Mouse (Mus musculus) embryonic facial prominence, embryonic 12.5 days (tissue): ENCODE measurements around the gene Avpi1. TPM values are rescaled to one million over a fixed set of nuclear protein-coding genes. Genes with fewer than 3 reads are reported as not detected.
"Not testable (repeated sequence)": the region's sequence is repeated elsewhere in the genome, so short reads cannot be mapped to it uniquely, and the experiment has no call there.

Source experiments
- ATAC-seq: fragments of 200-750 bp; cut with Nextera tagmentation; 2 replicates; pipeline ENCODE4 v1.8.0; 2017; ENCODE audit not compliant: insufficient number of reproducible peaks, insufficient read depth, low FRiP score, low TSS enrichment
- H3K27ac ChIP-seq: fragments of 300-500 bp; sonication (generic); 2 replicates; pipeline ENCODE4 v1.5.1; 2016; ENCODE audit warnings: mild to moderate bottlenecking
- H3K27me3 ChIP-seq: fragments of 300-500 bp; sonication (generic); 2 replicates; pipeline ENCODE4 v1.6.1; 2016; ENCODE audit warnings: mild to moderate bottlenecking, moderate library complexity
- H3K36me3 ChIP-seq: fragments of 300-500 bp; sonication (generic); 2 replicates; pipeline ENCODE4 v1.6.1; 2016; ENCODE audit warnings: mild to moderate bottlenecking
- H3K4me1 ChIP-seq: fragments of 300-500 bp; sonication (generic); 2 replicates; pipeline ENCODE4 v1.6.1; 2016
- H3K4me2 ChIP-seq: fragments of 300-500 bp; sonication (generic); replicated peaks from 2 replicates; pipeline ENCODE4 v1.6.1; 2016; ENCODE audit warnings: mild to moderate bottlenecking, moderate library complexity
- H3K4me3 ChIP-seq: fragments of 300-500 bp; sonication (generic); 2 replicates; pipeline ENCODE4 v1.5.1; 2016; ENCODE audit warnings: mild to moderate bottlenecking
- H3K9ac ChIP-seq: fragments of 300-500 bp; sonication (generic); 2 replicates; pipeline ENCODE4 v1.6.1; 2016; ENCODE audit warnings: mild to moderate bottlenecking, moderate library complexity
- H3K9me3 ChIP-seq: fragments of 300-500 bp; sonication (generic); 2 replicates; pipeline ENCODE4 v1.6.1; 2016; ENCODE audit warnings: mild to moderate bottlenecking, moderate library complexity
- WGBS: fragments of 180-500 bp; shearing (Covaris S2); methylation state at CpG from one replicate; pipeline ENCODE4 v1.1.7; 2016; 5-methylcytosine and 5-hydroxymethylcytosine counted together
- polyA plus RNA-seq: library from polyadenylated mRNA; unstranded; fragments of >200 nt; fragmentation: Nextera tagmentation; extraction: Ambion mirVana; gene quantifications from 2 replicates; pipeline ENCODE4 v1.2.1, GENCODE M21; 2016

The Avpi1 gene
- polyA plus RNA-seq, 1 experiment from 2014 or later: 26.1 TPM

- H3K27ac ChIP-seq: peak overlapping the region; percentile 92
- no peak for ATAC-seq
- H3K4me3 ChIP-seq: peak overlapping the region; percentile 95
- no peaks in the 10 kb centered on the region for H3K9me3 ChIP-seq
- peaks cover 6% of the 10 kb centered on the region; the same call in 1 of the 2 replicates for H3K36me3 ChIP-seq
- peak overlapping the region; percentile 76 for H3K4me2 ChIP-seq
- no peak overlapping the region for H3K9ac ChIP-seq
- H3K27me3 ChIP-seq: no peaks in the 10 kb centered on the region
- H3K4me1 ChIP-seq: peaks cover 16% of the 10 kb centered on the region
- WGBS: 19% methylated on average over 14 of the region's 14 CpGs
Observed at GRCm38 (mm10) chr19:42089103-42089747, 39.6 kb downstream of the Avpi1 start.

- H3K4me2 ChIP-seq: peak within 1 kb of the TSS; percentile 88
- H3K36me3 ChIP-seq: no peaks in the 10 kb centered on the region
- H3K9ac ChIP-seq: peak within 1 kb of the TSS; percentile 70
- peak within 1 kb of the TSS; percentile 69 for H3K4me3 ChIP-seq
- peaks cover 7% of the 10 kb centered on the region for H3K4me1 ChIP-seq
- no peaks in the 10 kb centered on the region for H3K27me3 ChIP-seq
- WGBS: under 1% methylated on average over 21 of the region's 21 CpGs
- no peak within 1 kb of the TSS for H3K27ac ChIP-seq
- peak; percentile 80 for ATAC-seq
- H3K9me3 ChIP-seq: no peaks in the 10 kb centered on the region
Observed at GRCm38 (mm10) chr19:42086166-42086565, 42.7 kb downstream of the Avpi1 start, which contains the start of gene Morn4. Gene Morn4 (minus strand): TSS chr19:42086357.

GRCm38 (mm10) chr19:42085690-42086089, 43.2 kb downstream of the Avpi1 start:
- H3K27me3 ChIP-seq: no peaks in the 10 kb centered on the region
- H3K4me2 ChIP-seq: peak overlapping the region; percentile 88
- peak overlapping the region; percentile 69 for H3K4me3 ChIP-seq
- H3K9me3 ChIP-seq: no peaks in the 10 kb centered on the region
- peak overlapping the region; percentile 70 for H3K9ac ChIP-seq
- ATAC-seq: no peak
- 6% methylated on average over 10 of the region's 10 CpGs for WGBS
- peaks cover 6% of the 10 kb centered on the region; the same call in 1 of the 2 replicates for H3K4me1 ChIP-seq
- no peak overlapping the region for H3K27ac ChIP-seq
- H3K36me3 ChIP-seq: no peaks in the 10 kb centered on the region

- WGBS: 93% methylated on average over 5 of the region's 5 CpGs
- ATAC-seq, H3K27me3 ChIP-seq: not testable (repeated sequence)
Observed at GRCm38 (mm10) chr19:42081613-42082012, 47.2 kb downstream of the Avpi1 start.

GRCm38 (mm10) chr19:42080469-42080868, 48.4 kb downstream of the Avpi1 start:
- WGBS: 86% methylated on average over 11 of the region's 11 CpGs
- Histone ChIP-seq H3K27ac (no peak overlapping the region), H3K9me3 (no peaks in the 10 kb centered on the region), H3K27me3 (no peaks in the 10 kb centered on the region), H3K4me2 (no peak overlapping the region), H3K36me3 (peaks cover 15% of the 10 kb centered on the region), H3K4me1 (no peaks in the 10 kb centered on the region), H3K9ac (no peak overlapping the region), H3K4me3 (no peak overlapping the region)
- no peak for ATAC-seq

More at GRCm38 (mm10) chr19:42081613-42082012, 47.2 kb downstream of the Avpi1 start:
- H3K4me2 ChIP-seq, H3K4me1 ChIP-seq, H3K9ac ChIP-seq, H3K4me3 ChIP-seq, H3K9me3 ChIP-seq, H3K27ac ChIP-seq, H3K36me3 ChIP-seq: not testable (repeated sequence)

- no peak for ATAC-seq
- H3K36me3 ChIP-seq: peaks cover 20% of the 10 kb centered on the region
- no peaks in the 10 kb centered on the region for H3K4me1 ChIP-seq
- no peak overlapping the region for H3K4me2 ChIP-seq
- no peaks in the 10 kb centered on the region for H3K27me3 ChIP-seq
- H3K9me3 ChIP-seq: no peaks in the 10 kb centered on the region
- H3K9ac ChIP-seq: no peak overlapping the region
- no peak overlapping the region for H3K27ac ChIP-seq
- WGBS: 76% methylated on average over 5 of the region's 5 CpGs
- no peak overlapping the region for H3K4me3 ChIP-seq
Observed at GRCm38 (mm10) chr19:42079950-42080349, 48.9 kb downstream of the Avpi1 start.

GRCm38 (mm10) chr19:42079006-42079405, 49.9 kb downstream of the Avpi1 start:
- H3K9ac ChIP-seq: no peak overlapping the region
- H3K27ac ChIP-seq: no peak overlapping the region
- 94% methylated on average over 12 of the region's 12 CpGs for WGBS
- no peak for ATAC-seq
- H3K9me3 ChIP-seq: no peaks in the 10 kb centered on the region
- no peaks in the 10 kb centered on the region for H3K27me3 ChIP-seq
- H3K4me1 ChIP-seq: no peaks in the 10 kb centered on the region
- H3K36me3 ChIP-seq: peaks cover 24% of the 10 kb centered on the region
- no peak overlapping the region for H3K4me2 ChIP-seq
- no peak overlapping the region for H3K4me3 ChIP-seq

- Histone ChIP-seq H3K4me2 (no peak overlapping the region), H3K27me3 (no peaks in the 10 kb centered on the region)
- WGBS: 91% methylated on average over 8 of the region's 8 CpGs
Observed at GRCm38 (mm10) chr19:42078566-42078965, 50.3 kb downstream of the Avpi1 start.

GRCm38 (mm10) chr19:42075992-42076391, 52.9 kb downstream of the Avpi1 start:
- H3K4me2 ChIP-seq: no peak overlapping the region
- peaks cover 24% of the 10 kb centered on the region for H3K36me3 ChIP-seq
- no peak overlapping the region for H3K4me3 ChIP-seq
- H3K9ac ChIP-seq: no peak overlapping the region
- H3K27ac ChIP-seq: no peak overlapping the region
- ATAC-seq: no peak
- no peaks in the 10 kb centered on the region for H3K9me3 ChIP-seq
- no peaks in the 10 kb centered on the region for H3K4me1 ChIP-seq
- no peaks in the 10 kb centered on the region for H3K27me3 ChIP-seq
- WGBS: 89% methylated on average over 16 of the region's 16 CpGs

More at GRCm38 (mm10) chr19:42078566-42078965, 50.3 kb downstream of the Avpi1 start:
- Histone ChIP-seq H3K27ac (no peak overlapping the region), H3K4me1 (no peaks in the 10 kb centered on the region), H3K9ac (no peak overlapping the region), H3K9me3 (no peaks in the 10 kb centered on the region), H3K36me3 (peaks cover 24% of the 10 kb centered on the region), H3K4me3 (no peak overlapping the region)
- no peak for ATAC-seq

GRCm38 (mm10) chr19:42075051-42075450, 53.8 kb downstream of the Avpi1 start:
- WGBS: 77% methylated on average over 2 of the region's 2 CpGs

More at GRCm38 (mm10) chr19:42075051-42075450, 53.8 kb downstream of the Avpi1 start:
- H3K9ac ChIP-seq: no peak overlapping the region
- H3K4me2 ChIP-seq: no peak overlapping the region
- H3K4me3 ChIP-seq: no peak overlapping the region
- no peaks in the 10 kb centered on the region for H3K27me3 ChIP-seq
- H3K36me3 ChIP-seq: peaks cover 24% of the 10 kb centered on the region
- no peaks in the 10 kb centered on the region for H3K9me3 ChIP-seq
- H3K4me1 ChIP-seq: no peaks in the 10 kb centered on the region
- ATAC-seq: no peak
- no peak overlapping the region for H3K27ac ChIP-seq
